Mouse (Mus musculus) right cerebral cortex, adult 2 months (tissue): ENCODE results near the gene Lrr1.
A peak's percentile ranks its signal among the peaks of the same experiment; 100 is the strongest.
"Not testable (repeated sequence)": the region's sequence is repeated elsewhere in the genome, so short reads cannot be mapped to it uniquely, and the experiment has no call there.

Experiments used
- DNase-seq, 2 experiments: peaks; one replicate each; pipeline ENCODE4 v3.0.0; 2021 to 2022; ENCODE audit warnings: low spot score in 2 of 2

Lrr1 gene

DNA sequence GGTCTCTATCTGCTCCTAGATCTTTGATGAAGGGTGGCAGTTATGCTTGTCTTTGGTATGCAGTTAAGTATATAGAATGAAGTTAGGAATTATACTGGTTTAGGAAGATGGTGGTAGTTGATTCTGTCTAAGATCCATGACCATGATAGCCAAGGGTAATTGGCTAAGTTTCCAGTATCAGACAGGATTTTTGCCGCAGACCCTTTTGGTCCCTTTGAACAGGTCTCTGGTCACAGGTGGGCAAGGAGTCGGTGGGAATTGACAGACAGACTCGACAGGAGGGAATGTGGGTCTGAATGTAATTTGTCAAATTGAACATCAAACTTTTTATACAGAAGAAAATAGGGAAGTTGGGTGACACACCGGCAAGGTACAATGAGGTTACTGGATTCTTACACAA, 5.0 kb upstream of the Lrr1 start:
- DNase-seq: not testable (repeated sequence)

DNA sequence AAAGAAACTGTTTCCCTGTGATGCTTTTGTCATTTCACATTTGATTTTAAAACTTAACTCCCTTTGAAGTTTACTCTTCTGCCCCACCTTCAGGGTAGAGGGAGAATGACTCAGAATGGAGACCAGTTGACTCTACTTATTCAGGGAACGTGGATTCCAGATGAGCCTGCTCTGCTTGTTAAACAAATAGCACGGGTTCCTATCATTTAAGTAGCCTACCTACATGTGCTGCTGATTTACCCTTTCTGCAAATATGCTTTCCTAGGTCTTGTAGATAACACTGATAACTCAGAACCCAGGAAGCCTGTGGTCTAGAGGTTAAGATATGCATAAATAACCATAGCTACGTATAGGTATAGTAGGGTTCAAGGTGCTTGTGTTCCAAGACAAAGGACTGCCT, 3.7 kb upstream of the Lrr1 start:
- DNase-seq: no peak

DNA sequence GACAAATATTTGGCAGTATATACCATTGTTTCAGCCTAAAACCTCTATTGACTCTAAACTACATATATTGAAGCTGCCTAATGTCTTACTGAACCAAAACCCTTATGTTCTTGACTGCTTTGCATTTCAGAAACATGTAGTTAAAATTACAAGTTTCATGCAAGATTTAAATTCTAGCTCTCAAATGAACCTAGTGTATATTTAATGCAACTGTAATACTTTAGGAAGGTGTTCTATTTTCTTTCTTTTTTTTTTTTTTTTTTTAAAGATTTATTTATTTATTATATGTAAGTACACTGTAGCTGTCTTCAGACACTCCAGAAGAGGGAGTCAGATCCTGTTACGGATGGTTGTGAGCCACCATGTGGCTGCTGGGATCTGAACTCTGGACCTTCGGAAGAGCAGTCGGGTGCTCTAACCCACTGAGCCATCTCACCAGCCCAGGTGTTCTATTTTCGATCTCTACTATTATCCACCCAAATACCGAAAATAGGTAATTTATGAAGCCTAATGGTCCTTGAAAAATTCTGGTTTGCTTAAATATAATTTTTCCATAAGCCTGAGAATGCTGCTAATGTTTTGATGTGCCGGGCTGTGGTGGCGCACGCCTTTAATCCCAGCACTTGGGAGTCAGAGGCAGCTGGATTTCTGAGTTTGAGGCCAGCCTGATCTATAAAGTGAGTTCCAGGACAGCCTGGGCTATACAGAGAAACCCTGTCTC, 1.6 kb upstream of the Lrr1 start:
- not testable (repeated sequence) for DNase-seq

DNA sequence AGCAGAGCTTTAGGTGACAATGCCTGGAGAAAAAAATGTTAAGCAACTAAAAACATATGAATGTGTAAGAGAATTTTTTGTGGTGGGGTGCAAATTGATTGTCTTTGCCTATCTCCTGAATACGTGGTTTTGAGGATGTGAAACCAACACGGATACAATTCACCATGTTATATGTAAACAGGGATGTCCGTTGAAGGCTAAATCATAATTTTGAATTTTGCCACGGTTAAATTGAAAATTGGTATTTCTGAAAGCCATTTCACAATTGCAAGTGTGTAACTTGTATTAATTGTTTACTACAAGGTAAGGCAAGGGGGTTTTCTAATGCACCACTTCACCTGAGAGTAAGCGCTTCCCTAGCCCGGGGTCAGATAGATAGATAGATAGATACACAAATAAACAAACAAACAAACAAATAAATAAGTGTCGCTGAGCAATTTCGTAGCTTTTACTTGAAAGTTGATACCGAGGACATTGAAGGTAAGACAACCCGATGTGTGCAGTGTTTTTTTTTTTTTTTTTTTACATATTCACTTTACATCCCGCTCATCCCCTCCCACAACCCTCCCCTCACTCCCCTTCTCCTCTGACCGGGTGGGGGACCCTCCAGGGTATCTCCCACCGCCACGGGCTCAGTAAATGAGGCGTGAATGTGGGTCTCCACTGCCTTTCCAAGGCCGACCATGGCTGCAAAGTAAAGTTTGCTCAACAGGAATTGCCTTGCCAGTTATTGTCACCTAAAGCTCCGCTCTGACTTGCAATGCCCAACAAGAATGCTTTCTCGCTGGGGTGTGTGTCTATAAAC, 756 bp upstream of the Lrr1 start:
- no peak for DNase-seq

DNA sequence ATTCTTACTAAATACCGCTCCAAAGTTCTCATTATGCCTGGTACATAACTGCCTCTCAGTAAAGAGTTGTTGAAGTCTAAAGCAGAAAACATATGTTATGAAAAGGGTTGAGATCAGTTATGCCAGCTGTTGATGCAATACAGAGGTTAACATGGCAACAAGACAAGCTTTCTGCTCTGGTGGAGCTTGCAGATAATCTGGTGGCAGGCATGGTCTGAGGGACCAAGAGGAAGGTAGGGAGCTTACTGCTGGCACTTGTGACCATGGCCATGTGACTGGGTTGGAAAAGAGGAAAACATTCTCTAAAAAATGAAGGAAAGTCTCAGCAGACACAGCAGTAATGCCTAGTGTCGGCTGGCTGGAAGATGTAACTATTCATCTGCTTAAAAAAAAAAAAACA, 2.7 kb downstream of the Lrr1 start:
- DNase-seq: no peak

DNA sequence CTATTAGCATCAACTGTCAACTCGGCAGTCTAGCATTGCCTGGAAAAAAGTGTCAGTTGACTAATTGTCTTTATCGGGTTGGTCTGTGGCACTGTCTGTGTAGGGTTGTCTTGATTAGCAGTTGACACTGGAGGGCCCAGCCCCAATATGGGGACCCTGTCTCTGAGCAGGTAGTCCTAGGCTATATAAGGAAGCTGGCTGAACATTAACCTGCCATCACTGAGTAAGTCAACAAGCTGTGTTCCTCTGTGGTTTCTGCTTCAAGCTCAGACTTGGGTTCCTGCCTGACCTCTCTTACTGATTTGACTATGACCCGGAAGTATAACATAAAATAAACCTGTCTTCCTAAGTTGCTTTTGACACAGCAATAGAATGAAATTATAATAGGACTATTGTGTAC, 7.4 kb downstream of the Lrr1 start:
- DNase-seq: no peak

DNA sequence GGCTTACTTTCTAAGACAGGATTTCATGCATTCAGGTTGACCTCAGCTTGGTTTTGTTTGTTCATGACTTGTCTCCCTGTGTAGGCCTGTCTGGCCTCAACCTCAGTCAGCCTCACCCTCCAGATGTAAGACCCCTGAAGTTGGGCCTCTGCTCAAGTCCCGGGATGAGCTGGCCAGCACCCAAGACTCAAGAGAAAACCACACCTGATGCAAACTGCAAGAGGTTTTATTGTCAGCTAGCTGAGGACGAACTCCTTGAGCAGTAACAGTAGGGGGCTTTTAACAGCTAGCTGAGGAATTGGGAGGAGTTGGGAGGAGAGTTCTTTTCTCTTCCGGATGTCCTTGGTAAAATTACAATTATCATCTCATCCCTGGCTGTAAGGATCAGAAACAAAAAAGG, 8.9 kb downstream of the Lrr1 start:
- DNase-seq: no peak

DNA sequence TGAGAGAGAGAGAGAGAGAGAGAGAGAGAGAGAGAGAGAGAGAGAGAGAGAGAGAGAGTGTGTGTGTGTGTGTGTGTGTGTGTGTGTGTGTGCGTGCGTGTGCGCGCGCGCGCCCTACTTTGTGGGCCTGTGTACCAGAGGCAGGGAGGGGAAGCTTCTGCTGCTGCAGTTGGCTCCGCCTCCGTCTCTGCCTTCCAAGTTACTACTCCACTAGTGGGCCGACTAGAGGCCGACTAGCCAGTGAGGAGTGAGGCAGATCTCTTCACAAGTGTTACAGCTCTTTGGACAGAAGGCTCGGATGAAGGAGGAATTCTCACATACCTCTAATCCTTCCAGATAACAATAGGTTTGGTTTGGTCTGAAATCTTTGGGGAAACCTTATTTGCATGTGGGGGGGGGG, 10.8 kb downstream of the Lrr1 start:
- no peak for DNase-seq

DNA sequence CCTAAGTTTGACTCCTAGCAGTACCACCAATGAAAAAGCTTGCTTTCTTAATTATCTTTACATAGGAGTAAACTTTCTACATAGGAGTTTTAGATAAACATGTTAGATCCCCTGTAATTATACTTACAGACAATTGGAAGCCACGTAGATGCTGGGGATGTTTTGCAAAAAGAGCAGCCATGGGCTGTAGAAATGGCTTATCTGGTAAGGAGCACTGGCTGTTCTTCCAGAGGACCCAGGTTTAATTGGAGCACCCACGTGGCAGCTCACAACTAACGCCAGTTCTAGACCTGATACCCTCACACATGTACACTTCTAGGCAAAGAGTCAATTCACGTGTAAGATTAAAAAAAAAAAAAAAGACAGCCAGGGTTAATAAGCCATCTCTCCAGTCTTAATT, 13.2 kb downstream of the Lrr1 start:
- DNase-seq: no peak

DNA sequence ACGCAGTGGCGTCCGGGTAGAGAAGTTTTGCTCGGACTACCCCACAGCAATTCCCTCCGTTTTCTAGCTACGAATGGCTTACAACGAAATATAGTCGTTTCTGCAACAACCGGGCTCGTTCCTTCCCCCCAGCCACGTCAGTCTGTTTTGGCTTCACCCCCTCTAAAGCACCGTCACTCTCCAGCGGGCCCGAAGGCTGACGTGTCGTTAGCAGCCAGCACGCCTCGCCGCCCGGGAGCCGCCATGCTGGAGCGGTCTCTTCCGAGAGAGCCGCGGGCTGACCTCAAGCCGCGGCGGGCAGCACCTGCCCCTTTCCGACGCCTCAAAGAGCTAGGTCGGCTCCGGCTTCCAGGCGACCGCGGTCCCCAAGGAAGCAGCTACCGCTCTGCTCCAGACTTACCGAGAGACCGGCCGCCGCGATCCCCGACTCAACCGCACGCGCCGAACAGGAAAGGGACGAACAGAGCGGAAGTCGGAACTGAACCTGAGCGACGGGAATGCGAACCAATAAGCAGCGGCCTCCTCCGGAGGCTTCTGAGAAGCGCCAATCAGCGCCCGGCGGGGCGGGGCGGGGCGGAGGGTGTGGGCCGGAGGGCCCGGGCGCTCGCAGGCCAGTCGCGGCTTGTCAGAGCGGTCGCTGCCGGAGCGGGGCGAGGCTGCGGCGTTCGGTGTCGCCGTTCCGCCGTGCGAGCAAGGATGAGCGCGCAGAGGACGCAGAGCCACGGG, 15.1 kb downstream of the Lrr1 start, which contains the start of the genes Rpl36al and Mgat2:
Gene Rpl36al (minus strand): TSS at position 501 of the 726 bp plus-strand sequence.
Gene Mgat2 (plus strand): TSS at position 575 of the 726 bp plus-strand sequence.
- DNase-seq: peak; percentile 98 to 99

DNA sequence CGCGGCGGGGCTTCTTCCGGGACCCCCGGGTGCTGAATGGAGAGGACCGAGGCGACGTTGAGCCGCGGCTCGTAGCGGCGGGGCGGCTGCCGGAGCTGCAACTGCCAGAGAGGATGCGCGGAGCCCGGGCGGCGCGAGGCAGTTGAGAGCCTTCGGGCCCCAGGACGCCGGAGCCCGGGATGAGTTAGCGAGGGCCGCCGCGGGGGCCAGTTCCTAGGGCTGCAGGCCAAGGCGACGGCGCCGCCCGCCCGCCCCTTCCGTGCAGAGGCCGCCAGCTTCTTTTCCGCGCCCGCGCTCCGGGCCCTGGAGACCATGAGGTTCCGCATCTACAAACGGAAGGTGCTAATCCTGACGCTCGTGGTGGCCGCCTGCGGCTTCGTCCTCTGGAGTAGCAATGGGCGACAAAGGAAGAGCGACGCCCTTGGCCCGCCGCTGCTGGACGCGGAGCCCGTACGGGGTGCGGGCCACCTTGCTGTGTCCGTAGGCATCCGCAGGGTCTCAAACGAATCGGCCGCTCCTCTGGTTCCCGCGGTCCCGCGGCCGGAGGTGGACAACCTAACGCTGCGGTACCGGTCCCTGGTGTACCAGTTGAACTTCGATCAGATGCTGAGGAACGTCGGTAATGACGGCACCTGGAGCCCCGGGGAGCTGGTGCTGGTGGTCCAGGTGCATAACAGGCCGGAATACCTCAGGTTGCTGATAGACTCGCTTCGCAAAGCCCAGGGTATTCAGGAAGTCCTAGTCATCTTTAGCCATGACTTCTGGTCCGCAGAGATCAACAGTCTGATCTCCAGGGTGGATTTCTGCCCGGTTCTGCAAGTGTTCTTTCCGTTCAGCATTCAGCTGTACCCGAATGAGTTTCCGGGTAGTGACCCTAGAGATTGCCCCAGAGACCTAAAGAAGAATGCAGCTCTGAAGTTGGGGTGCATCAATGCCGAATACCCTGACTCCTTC, 16.0 kb downstream of the Lrr1 start:
- DNase-seq: peak; percentile 44 to 59

DNA sequence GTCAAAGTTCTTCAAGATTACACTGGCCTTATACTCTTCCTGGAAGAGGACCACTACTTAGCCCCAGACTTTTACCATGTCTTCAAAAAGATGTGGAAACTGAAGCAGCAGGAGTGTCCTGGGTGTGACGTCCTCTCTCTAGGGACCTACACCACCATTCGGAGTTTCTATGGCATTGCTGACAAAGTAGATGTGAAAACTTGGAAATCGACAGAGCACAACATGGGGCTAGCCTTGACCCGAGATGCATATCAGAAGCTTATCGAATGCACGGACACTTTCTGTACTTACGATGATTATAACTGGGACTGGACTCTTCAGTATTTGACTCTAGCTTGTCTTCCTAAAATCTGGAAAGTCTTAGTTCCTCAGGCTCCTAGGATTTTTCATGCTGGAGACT, 16.8 kb downstream of the Lrr1 start:
- no peak for DNase-seq

DNA sequence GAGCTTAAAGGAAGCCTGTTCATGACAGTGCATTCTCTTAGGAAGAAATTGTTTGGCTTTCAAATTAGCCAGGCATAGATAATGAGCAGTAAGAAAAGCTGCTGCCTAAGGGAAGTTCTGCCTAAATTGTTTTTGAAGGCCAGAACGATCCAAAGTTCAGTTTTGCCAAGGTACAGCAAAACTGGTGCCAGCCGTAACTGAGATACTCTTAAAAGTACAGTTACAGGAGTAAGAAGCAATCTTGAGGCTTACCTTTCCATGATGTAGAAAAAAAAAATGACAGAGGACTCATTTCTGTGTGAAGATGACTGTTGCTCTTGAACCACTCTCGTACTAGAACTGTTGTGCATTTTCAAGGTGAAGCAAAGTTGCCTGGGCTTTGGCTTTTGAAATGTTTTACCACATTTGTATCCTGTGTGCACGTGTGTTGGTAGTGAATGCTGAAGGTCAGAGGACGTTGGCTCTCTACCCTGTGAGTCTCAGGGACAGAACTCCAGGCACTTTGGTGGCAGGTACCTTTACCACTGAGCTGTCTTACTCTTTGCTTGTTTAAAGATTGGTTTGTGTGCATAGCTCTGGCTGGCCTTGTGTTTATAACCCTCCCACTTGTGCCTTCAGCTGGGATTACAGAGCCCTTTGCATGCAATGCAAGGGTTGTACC, 18.3 kb downstream of the Lrr1 start:
- DNase-seq: no peak

DNA sequence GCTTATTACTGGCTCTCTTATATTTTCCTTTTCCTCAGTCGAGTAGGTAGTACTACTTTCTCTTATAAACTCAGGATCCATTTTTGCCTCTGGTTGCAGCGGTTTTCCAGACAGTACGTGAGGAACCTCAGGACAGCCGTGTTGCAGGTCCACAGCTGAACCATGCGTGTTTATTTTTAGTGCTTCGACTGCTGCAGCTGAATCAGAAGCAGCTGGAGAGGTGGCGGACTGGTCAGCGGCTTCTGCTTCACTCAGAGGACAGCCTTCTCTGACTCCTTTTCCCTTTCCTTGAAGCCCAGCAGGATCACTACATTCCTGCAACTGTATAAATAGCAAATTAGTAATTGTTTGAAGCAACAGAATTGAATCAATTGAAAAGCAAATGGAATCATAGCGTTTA, 21.5 kb downstream of the Lrr1 start:
- no peak for DNase-seq

DNA sequence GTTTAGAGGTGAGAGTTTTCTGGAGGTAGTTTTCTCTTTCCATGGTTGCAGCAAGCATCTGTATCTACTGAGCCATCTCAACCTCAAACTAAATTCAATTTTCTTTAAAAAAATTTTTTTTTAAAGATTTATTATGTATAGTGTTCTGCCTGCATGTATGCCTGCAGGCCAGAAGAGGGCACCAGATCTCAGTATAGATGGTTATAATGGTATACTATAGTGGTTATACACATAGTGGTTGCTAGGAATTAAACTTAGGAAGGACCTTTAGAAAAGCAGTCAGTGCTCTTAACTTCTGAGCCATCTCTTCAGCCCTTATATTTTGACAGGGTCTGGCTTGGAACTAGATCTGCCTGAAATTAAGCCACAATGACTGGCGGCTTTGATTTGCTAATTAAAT, 21.9 kb downstream of the Lrr1 start:
- no peak for DNase-seq

DNA sequence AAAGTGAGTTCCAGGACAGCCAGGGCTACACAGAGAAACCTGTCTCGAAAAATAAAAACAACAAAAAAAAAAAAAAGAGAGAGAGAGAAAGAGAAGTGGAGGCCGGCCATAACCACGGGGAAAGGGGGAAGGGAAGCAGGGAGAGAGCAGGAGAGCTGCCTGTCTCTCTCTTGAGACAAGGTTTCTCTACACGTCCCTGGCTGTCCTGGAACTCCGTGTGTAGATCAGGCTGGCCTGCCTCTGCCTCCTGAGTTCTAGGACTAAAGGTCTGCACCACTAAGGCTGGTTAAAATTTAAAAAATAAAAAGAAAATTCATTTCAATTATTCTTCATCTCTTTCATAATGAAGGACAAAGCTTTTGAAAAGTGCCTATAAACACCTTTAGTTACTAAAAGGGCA, 22.8 kb downstream of the Lrr1 start:
- no peak for DNase-seq

DNA sequence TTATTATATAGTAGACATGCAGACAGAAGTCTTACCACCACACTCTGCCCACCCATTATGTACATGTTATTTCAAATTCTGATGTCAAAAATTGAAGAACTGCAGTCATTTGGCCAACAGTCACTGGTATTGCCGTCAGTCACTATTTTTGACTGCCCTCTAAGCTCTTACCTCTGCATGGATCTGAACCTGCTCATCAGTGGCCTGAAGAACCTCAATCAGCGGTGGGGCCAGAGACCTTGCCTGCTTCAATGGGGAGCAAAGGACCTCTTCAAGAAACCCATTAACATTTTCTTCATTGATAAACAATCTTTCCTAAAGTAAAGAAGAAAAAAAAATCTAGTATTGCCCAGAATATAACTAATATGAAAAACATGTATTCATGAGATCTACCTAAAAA, 24.0 kb downstream of the Lrr1 start:
- no peak for DNase-seq

DNA sequence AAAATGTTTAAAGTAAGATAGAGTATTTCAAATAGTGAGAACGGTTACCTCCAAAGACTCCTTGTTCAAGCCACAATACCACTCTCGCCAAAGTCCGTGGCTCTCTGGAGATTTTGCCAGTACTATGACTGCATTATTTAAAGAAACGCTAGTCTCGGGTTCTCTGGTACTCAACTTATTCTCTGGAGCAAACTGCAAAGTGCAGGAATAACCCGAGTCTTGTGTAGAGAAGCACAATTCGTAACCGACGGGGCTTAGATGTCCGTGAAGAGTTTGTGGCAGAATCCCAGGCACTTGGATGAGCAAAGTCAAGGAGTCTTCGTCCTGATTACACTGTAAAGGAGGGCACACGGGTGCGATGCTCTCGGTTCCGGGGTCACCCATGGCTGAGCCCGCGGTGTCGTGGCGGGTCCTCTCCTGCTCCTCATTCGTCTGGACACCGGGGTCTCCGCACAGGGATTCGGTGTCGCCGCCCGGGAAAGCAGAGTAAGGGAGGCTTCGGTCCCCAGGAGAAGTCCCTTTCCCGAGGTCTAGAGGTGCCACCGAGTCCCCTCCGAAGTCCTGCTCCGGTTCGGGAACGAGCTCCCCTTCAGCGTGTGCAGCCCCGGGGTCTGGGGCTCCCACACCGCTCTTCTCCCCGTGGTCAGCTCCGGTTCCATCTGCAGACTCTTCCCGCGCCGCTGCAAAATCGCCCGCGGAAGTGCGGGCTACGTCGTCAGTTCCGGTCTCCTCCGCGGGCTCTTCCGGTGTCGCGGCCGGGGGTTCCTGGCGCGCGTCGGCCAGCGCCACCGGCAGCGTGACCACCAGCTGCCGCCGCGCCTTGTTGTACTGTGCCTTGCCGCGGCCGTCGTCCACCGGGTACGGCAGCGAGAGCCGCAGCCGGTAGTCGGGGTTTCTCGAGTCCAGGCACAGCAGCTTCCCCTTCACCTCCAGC, 28.1 kb downstream of the Lrr1 start, which contains the start of gene Gm49383:
Gene Gm49383 (minus strand): TSS at position 661 of the 934 bp plus-strand sequence.
- peak; percentile 61 to 66 for DNase-seq

DNA sequence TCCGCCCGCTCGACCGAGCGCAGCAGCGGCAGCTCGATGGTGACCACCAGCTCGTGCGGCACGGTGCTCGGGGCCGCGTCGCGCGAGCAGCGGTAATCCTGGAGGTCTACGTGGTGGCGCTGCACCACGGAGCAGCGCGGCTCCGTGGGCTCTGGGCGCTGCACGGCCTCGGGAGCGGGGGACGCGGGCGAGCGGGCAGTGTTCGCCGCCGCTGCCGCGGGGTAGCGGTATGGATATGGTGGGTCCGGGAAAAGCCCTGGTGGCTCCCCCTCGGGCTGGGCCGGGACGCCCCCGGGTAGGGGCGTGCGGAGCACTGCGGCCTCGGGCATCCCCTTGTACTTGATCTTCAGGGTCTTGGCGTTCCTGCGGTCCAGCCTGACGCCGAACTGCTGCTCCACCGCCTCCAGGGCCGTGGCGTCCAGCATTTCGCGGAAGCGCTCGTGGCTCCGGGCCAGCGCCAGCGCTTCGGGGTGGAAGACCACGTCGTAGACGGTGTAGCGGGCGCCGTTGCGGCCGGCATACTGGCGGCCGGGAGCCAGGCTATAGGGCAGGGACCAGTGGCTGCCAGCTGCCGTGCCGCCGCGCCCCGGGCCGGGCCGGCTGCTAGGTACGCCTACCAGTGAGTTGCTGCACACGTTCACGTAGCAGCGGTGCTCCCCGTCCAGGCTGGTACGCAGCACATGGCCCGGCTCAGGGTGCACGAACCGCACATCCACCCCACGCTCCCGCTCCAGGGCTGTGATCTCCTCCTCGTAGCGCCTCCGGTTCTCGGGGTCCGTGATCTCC, 29.0 kb downstream of the Lrr1 start:
- peak in 1 of 2 experiments; percentile 43 for DNase-seq
